Comparison of ENCODE assay signal across 10 mouse cellular contexts in the genomic region with DNA sequence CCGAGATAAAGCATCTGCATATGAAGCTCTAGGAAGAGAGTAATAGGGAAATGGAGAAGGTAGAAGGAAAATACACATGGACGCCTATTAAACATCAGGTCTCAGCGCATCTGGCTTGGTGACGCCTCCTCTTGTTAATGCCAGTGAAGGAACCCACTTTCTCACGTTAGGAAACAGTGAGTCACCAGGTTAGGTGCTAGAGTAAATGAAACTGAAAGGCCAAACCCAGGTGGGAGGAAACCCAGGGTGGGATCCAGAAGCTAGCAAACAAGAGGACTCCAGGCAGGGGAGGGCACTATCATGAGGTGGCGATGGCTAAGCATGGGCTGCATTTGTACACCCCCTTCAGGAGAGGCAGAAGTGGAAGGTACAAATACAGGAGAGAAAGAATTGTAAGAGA. TPM values are rescaled to one million over a fixed set of nuclear protein-coding genes. Genes with fewer than 3 reads are reported as not detected.
DNase-seq lines count a peak whose midpoint lies in the region; ATAC-seq lines count a peak whose summit lies in the region.
"Had no signal": no experiment of that assay in that cellular context is flagged by ENCODE, and none has a peak within 500 bp of the region (broad histone marks: within the 10 kb centered on the region; RNA-seq: fewer than 3 reads in every experiment).

No protein-coding gene starts in this region.

- peak overlapping the region; percentile 66; the same call in 1 of the 2 replicates for H3K4me2 ChIP-seq in kidney, embryonic 15.5 days

- no peak overlapping the region for H3K9ac ChIP-seq in kidney, embryonic 15.5 days

- WGBS in kidney, embryonic 15.5 days, result 82% methylated on average over 6 of the region's 6 CpGs

- peaks cover 19% of the 10 kb centered on the region for H3K4me1 ChIP-seq in kidney, embryonic 15.5 days

- no peak overlapping the region for H3K27ac ChIP-seq in kidney, embryonic 15.5 days

- ATAC-seq in kidney, embryonic 15.5 days (replicated peaks; ENCODE audit: low FRiP score), result no peak
- ATAC-seq in CD4-positive, CD25-positive, alpha-beta regulatory T cell, adult 4 months, result peak; percentile 78
- ATAC-seq in inflammation-experienced regulatory T-cells, adult 6 months, result peak; percentile 81
- ATAC-seq: hindbrain, embryonic 16.5 days had no signal

- no peaks in the 10 kb centered on the region for H3K27me3 ChIP-seq in kidney, embryonic 15.5 days

- no peaks in the 10 kb centered on the region for H3K9me3 ChIP-seq in kidney, embryonic 15.5 days (replicated peaks)

- peaks cover 32% of the 10 kb centered on the region for H3K36me3 ChIP-seq in kidney, embryonic 15.5 days

- DNase-seq in kidney, adult 8-10 months, result no peak
- peak; percentile 59 for DNase-seq in A20 (ENCODE audit: low read depth, low spot score)
- no peak for DNase-seq in gastrocnemius, postnatal 4 days (ENCODE audit: low spot score in 2 of 2)
- DNase-seq in spleen, postnatal 14 days (ENCODE audit: low spot score in 2 of 2), result no peak
- DNase-seq: cerebellum, postnatal 14 days had no signal

- no peak overlapping the region for H3K4me3 ChIP-seq in kidney, embryonic 15.5 days (replicated peaks)

RNA-seq across cellular contexts. Expression of a gene that starts 3.3 kb away (rescaled TPM):
- 163 and 184 TPM in 2 replicates for polyA plus RNA-seq in kidney, embryonic 15.5 days (2015; fragmentation: Nextera tagmentation; extraction: Ambion mirVana)
- polyA plus RNA-seq in CD4-positive, CD25-positive, alpha-beta regulatory T cell, adult 4 months (2017; shearing (Covaris generic)), result 100 to 1,000 TPM; 123 to 134 TPM
- 100 to 1,000 TPM; 135 to 169 (median 150) TPM for polyA plus RNA-seq in inflammation-experienced regulatory T-cells, adult 6 months (2017; shearing (Covaris generic))
- total RNA-seq in gastrocnemius, postnatal 4 days (2021), result 10 to 100 TPM; 65.0 to 72.0 TPM

RNA-seq across cellular contexts. Expression of a gene that starts 29.4 kb away (rescaled TPM):
- polyA plus RNA-seq in kidney, embryonic 15.5 days (2015; fragmentation: Nextera tagmentation; extraction: Ambion mirVana), result 0.63 and 3.1 TPM in 2 replicates
- polyA plus RNA-seq in CD4-positive, CD25-positive, alpha-beta regulatory T cell, adult 4 months (2017; shearing (Covaris generic)), result not detected
- not detected for polyA plus RNA-seq in inflammation-experienced regulatory T-cells, adult 6 months (2017; shearing (Covaris generic))
- total RNA-seq in gastrocnemius, postnatal 4 days (2021), result not detected
- total RNA-seq: liver, adult 2 months had no signal
- polyA plus RNA-seq: liver, adult 2 months had no signal

RNA-seq across cellular contexts. Expression of a gene that starts 29.7 kb away (rescaled TPM):
- polyA plus RNA-seq in kidney, embryonic 15.5 days (2015; fragmentation: Nextera tagmentation; extraction: Ambion mirVana), result 27.6 and 29.9 TPM in 2 replicates
- 10 to 100 TPM; 53.9 to 62.2 TPM for polyA plus RNA-seq in CD4-positive, CD25-positive, alpha-beta regulatory T cell, adult 4 months (2017; shearing (Covaris generic))
- polyA plus RNA-seq in inflammation-experienced regulatory T-cells, adult 6 months (2017; shearing (Covaris generic)), result 10 to 100 TPM; 52.1 to 54.4 (median 52.6) TPM
- 10 to 100 TPM; 17.8 to 20.4 TPM for total RNA-seq in gastrocnemius, postnatal 4 days (2021)
